Mouse (Mus musculus) heart, embryonic 10.5 days (tissue): ENCODE results near the gene Ccnj. TPM values are rescaled to one million over a fixed set of nuclear protein-coding genes. Genes with fewer than 3 reads are reported as not detected.
A peak's percentile ranks its signal among the peaks of the same experiment; 100 is the strongest.

ENCODE experiments used
- DNase-seq: peaks from one replicate; pipeline ENCODE4 v3.0.0-alpha.2; 2017; ENCODE audit warnings: low spot score
- H3K27ac ChIP-seq: fragments of 300-500 bp; sonication (generic); 2 replicates; pipeline ENCODE4 v1.5.1; 2016; ENCODE audit warnings: mild to moderate bottlenecking
- H3K27me3 ChIP-seq: fragments of 300-500 bp; sonication (generic); 2 replicates; pipeline ENCODE4 v1.6.1; 2016; ENCODE audit warnings: mild to moderate bottlenecking; ENCODE audit not compliant: poor library complexity, insufficient read depth, severe bottlenecking
- H3K36me3 ChIP-seq: fragments of 300-500 bp; sonication (generic); 2 replicates; pipeline ENCODE4 v1.6.1; 2016; ENCODE audit warnings: mild to moderate bottlenecking, moderate library complexity
- H3K4me1 ChIP-seq: fragments of 300-500 bp; sonication (generic); 2 replicates; pipeline ENCODE4 v1.6.1; 2016; ENCODE audit warnings: mild to moderate bottlenecking
- H3K4me3 ChIP-seq: fragments of 300-500 bp; sonication (generic); 2 replicates; pipeline ENCODE4 v1.5.1; 2016; ENCODE audit warnings: mild to moderate bottlenecking, moderate library complexity
- H3K9me3 ChIP-seq: fragments of 300-500 bp; sonication (generic); 2 replicates; pipeline ENCODE4 v1.6.1; 2016; ENCODE audit warnings: mild to moderate bottlenecking, moderate library complexity
- WGBS: fragments of 180-500 bp; shearing (Covaris S2); methylation state at CpG from one replicate; pipeline ENCODE4 v1.1.7; 2016; 5-methylcytosine and 5-hydroxymethylcytosine counted together
- polyA plus RNA-seq: library from polyadenylated mRNA; unstranded; fragments of >200 nt; fragmentation: Nextera tagmentation; extraction: Ambion mirVana; gene quantifications from 2 replicates; pipeline ENCODE4 v1.2.1, GENCODE M21; 2016

Gene Ccnj
- polyA plus RNA-seq, result 12.3 and 14.7 TPM in 2 replicates

GRCm38 (mm10) chr19:40830703-40831415 is at the start of gene Ccnj:
Ccnj (plus strand) TSS chr19:40831279.
- DNase-seq, result peak; percentile 95
- Histone ChIP-seq H3K9me3 (no peaks in the 10 kb centered on the region), H3K27ac (peak within 1 kb of the TSS; percentile 96), H3K4me1 (peaks cover 6% of the 10 kb centered on the region), H3K4me3 (peak within 1 kb of the TSS; percentile 83), H3K36me3 (no peaks in the 10 kb centered on the region), H3K27me3 (no peaks in the 10 kb centered on the region)
- under 1% methylated on average over 71 of the region's 71 CpGs for WGBS

GRCm38 (mm10) chr19:40788004-40788714 is 42.9 kb upstream of the Ccnj start:
- H3K9me3 ChIP-seq, result no peaks in the 10 kb centered on the region
- WGBS, result 59% methylated on average over 15 of the region's 15 CpGs
- H3K4me3 ChIP-seq, result no peak overlapping the region
- no peaks in the 10 kb centered on the region for H3K36me3 ChIP-seq
- no peak overlapping the region for H3K27ac ChIP-seq
- H3K4me1 ChIP-seq, result no peaks in the 10 kb centered on the region
- no peak for DNase-seq
- peaks cover 12% of the 10 kb centered on the region; the same call in 1 of the 2 replicates for H3K27me3 ChIP-seq

- Histone ChIP-seq H3K36me3 (no peaks in the 10 kb centered on the region), H3K27ac (no peak overlapping the region), H3K4me3 (no peak overlapping the region), H3K27me3 (peaks cover 18% of the 10 kb centered on the region; the same call in 1 of the 2 replicates), H3K9me3 (no peaks in the 10 kb centered on the region), H3K4me1 (no peaks in the 10 kb centered on the region)
- WGBS, result 79% methylated on average over 2 of the region's 2 CpGs
- DNase-seq, result no peak
These were observed 42.4 kb upstream of the Ccnj start for GRCm38 (mm10) chr19:40788715-40789084.

- H3K27me3 ChIP-seq, result peaks cover 4% of the 10 kb centered on the region; the same call in 1 of the 2 replicates
- no peaks in the 10 kb centered on the region for H3K4me1 ChIP-seq
- 45% methylated on average over 7 of the region's 7 CpGs for WGBS
- no peak overlapping the region for H3K4me3 ChIP-seq
- DNase-seq, result no peak
- no peaks in the 10 kb centered on the region for H3K36me3 ChIP-seq
- H3K27ac ChIP-seq, result no peak overlapping the region
- no peaks in the 10 kb centered on the region for H3K9me3 ChIP-seq
These were observed 25.8 kb upstream of the Ccnj start for GRCm38 (mm10) chr19:40805176-40805737.

- 81% methylated on average over 7 of the region's 7 CpGs for WGBS
These were observed 21.2 kb upstream of the Ccnj start for GRCm38 (mm10) chr19:40809858-40810257.

GRCm38 (mm10) chr19:40811840-40812239 is 19.2 kb upstream of the Ccnj start:
- Histone ChIP-seq H3K4me1 (peaks cover 17% of the 10 kb centered on the region), H3K4me3 (no peak overlapping the region), H3K27ac (no peak overlapping the region), H3K36me3 (no peaks in the 10 kb centered on the region), H3K27me3 (peaks cover 4% of the 10 kb centered on the region; the same call in 1 of the 2 replicates), H3K9me3 (no peaks in the 10 kb centered on the region)
- WGBS, result 62% methylated on average over 4 of the region's 4 CpGs
- DNase-seq, result no peak

More at GRCm38 (mm10) chr19:40809858-40810257, 21.2 kb upstream of the Ccnj start:
- Histone ChIP-seq H3K9me3 (no peaks in the 10 kb centered on the region), H3K27me3 (peaks cover 4% of the 10 kb centered on the region; the same call in 1 of the 2 replicates), H3K27ac (no peak overlapping the region), H3K4me1 (peaks cover 17% of the 10 kb centered on the region), H3K4me3 (no peak overlapping the region), H3K36me3 (no peaks in the 10 kb centered on the region)
- no peak for DNase-seq

- Histone ChIP-seq H3K4me1 (peaks cover 17% of the 10 kb centered on the region), H3K9me3 (no peaks in the 10 kb centered on the region), H3K36me3 (no peaks in the 10 kb centered on the region), H3K27me3 (peaks cover 4% of the 10 kb centered on the region; the same call in 1 of the 2 replicates), H3K4me3 (no peak overlapping the region), H3K27ac (no peak overlapping the region)
- whole genome bisulfite sequencing, result 34% methylated on average over 3 of the region's 3 CpGs
- DNase-seq, result no peak
These were observed 18.3 kb upstream of the Ccnj start for GRCm38 (mm10) chr19:40812778-40813177.

- WGBS, result 43% methylated on average over 14 of the region's 14 CpGs
- H3K4me1 ChIP-seq, result peaks cover 17% of the 10 kb centered on the region
- H3K36me3 ChIP-seq, result no peaks in the 10 kb centered on the region
- peak overlapping the region; percentile 74; the same call in 1 of the 2 replicates for H3K27ac ChIP-seq
- H3K4me3 ChIP-seq, result peak overlapping the region; percentile 29; the same call in 1 of the 2 replicates
- peaks cover 3% of the 10 kb centered on the region; the same call in 1 of the 2 replicates for H3K27me3 ChIP-seq
- peak; percentile 90 for DNase-seq
- H3K9me3 ChIP-seq, result no peaks in the 10 kb centered on the region
These were observed 17.7 kb upstream of the Ccnj start for GRCm38 (mm10) chr19:40813385-40813784.

GRCm38 (mm10) chr19:40815645-40816183 is 15.4 kb upstream of the Ccnj start:
- H3K36me3 ChIP-seq, result no peaks in the 10 kb centered on the region
- H3K4me3 ChIP-seq, result no peak overlapping the region
- peaks cover 17% of the 10 kb centered on the region for H3K4me1 ChIP-seq
- WGBS, result 77% methylated on average over 7 of the region's 7 CpGs
- DNase-seq, result no peak
- H3K27ac ChIP-seq, result no peak overlapping the region
- no peaks in the 10 kb centered on the region for H3K9me3 ChIP-seq
- no peaks in the 10 kb centered on the region for H3K27me3 ChIP-seq

- H3K27me3 ChIP-seq, result no peaks in the 10 kb centered on the region
- no peak for DNase-seq
- peaks cover 5% of the 10 kb centered on the region for H3K4me1 ChIP-seq
- H3K36me3 ChIP-seq, result no peaks in the 10 kb centered on the region
- 64% methylated on average over 6 of the region's 6 CpGs for WGBS
- no peak overlapping the region for H3K27ac ChIP-seq
- H3K9me3 ChIP-seq, result no peaks in the 10 kb centered on the region
- no peak overlapping the region for H3K4me3 ChIP-seq
These were observed 13.1 kb upstream of the Ccnj start for GRCm38 (mm10) chr19:40817901-40818532.

GRCm38 (mm10) chr19:40818764-40819163 is 12.3 kb upstream of the Ccnj start:
- H3K9me3 ChIP-seq, result no peaks in the 10 kb centered on the region
- no peak overlapping the region for H3K4me3 ChIP-seq
- no peaks in the 10 kb centered on the region for H3K4me1 ChIP-seq
- no peaks in the 10 kb centered on the region for H3K36me3 ChIP-seq
- 0 out of 2 replicates have a peak overlapping the region, but pooled peaks have one; percentile 29 for H3K27ac ChIP-seq
- 60% methylated on average over 7 of the region's 7 CpGs for WGBS
- no peak for DNase-seq
- no peaks in the 10 kb centered on the region for H3K27me3 ChIP-seq

GRCm38 (mm10) chr19:40821306-40821825 is 9.7 kb upstream of the Ccnj start:
- Histone ChIP-seq H3K4me3 (no peak overlapping the region), H3K4me1 (no peaks in the 10 kb centered on the region), H3K9me3 (no peaks in the 10 kb centered on the region), H3K27ac (no peak overlapping the region), H3K36me3 (no peaks in the 10 kb centered on the region), H3K27me3 (no peaks in the 10 kb centered on the region)
- WGBS, result 76% methylated on average over 4 of the region's 4 CpGs
- no peak for DNase-seq
